Mouse (Mus musculus) stomach, postnatal 0 days (tissue): Measurements from ENCODE around the gene Kcnj6.

ENCODE experiments used
- CTCF ChIP-seq: IDR thresholded peaks from 2 replicates; pipeline ENCODE4 v1.5.1; 2016; ENCODE audit warnings: antibody characterized with exemption, low read depth, mild to moderate bottlenecking, moderate library complexity
- EP300 ChIP-seq: optimal IDR thresholded peaks from 2 replicates; pipeline ENCODE3; 2016; ENCODE audit warnings: antibody characterized with exemption

DNA sequence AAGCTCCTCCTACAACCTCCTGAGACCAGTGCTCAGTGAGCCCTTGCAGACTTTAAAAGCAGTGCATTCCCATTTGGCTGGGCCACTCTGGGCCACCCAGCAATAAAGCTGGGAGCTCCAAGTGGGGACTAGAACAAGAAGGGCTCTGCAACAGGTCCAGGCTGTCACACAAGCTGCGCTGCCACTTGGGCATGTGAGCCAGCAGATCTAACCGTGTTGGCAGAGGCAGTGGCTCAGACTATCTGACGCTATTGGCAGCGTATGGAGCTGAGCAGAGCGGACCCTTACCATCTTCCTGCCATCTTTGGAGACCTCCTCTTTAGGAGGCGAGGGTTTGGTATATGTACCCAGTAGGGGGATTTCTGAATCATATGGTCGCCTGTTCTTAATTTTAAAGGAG is 112.4 kb downstream of the Kcnj6 start:
- TF ChIP-seq CTCF (no peak), EP300 (no peak)
